Mouse (Mus musculus): ENCODE measurements around the gene Has3.

DNA sequence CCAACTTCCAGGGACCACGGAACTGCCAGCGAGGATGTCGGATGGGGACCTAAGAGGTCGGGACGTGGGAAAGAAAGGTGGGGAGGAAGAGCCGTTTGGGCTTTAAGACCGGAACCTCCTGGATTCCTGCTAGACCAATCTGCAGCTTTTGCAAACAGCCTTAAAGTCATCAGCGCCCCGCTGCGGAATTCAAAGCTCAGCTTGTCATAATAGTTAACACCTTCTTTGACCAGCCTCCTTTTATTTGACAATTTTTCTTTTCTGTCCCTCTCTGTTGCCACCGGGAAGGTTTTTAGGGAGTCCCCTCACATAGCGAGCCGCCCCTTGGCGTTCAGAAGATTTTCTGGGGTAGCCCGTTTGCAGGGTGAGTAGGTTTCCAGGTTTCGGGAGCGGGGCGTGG, at the start of gene Has3:
- no peak for TF ChIP-seq CHD2 (IDR thresholded peaks at IDR 0.05; ENCODE audit: low read depth, low read length)
- TF ChIP-seq ZC3H11A (IDR thresholded peaks at IDR 0.05; ENCODE audit: borderline replicate concordance, low read depth, low read length) = no peak
- TF ChIP-seq MAFK (IDR thresholded peaks at IDR 0.05; ENCODE audit: insufficient read depth, low read depth, low read length) = no peak
- TF ChIP-seq ZNF384 (IDR thresholded peaks at IDR 0.05; ENCODE audit: low read depth, low read length) = no peak
- TF ChIP-seq HCFC1 (IDR thresholded peaks at IDR 0.05; ENCODE audit: borderline replicate concordance, insufficient read depth, low read length) = no peak

All from ES-E14 (cell line).